Mouse (Mus musculus) hindbrain, embryonic 15.5 days (tissue): ENCODE data around the gene Spata16. TPM values are rescaled to one million over a fixed set of nuclear protein-coding genes. Genes with fewer than 3 reads are reported as not detected.
"Not testable (repeated sequence)": the region's sequence is repeated elsewhere in the genome, so short reads cannot be mapped to it uniquely, and the experiment has no call there.

Source experiments
- ATAC-seq: fragments of 200-750 bp; cut with Nextera tagmentation; 2 replicates; pipeline ENCODE4 v1.8.0; 2017; ENCODE audit warnings: low read depth, moderate number of reproducible peaks, moderate TSS enrichment; ENCODE audit not compliant: low FRiP score
- H3K27ac ChIP-seq: fragments of 300-500 bp; sonication (generic); replicated peaks from 2 replicates; pipeline ENCODE4 v1.5.1; 2015; ENCODE audit warnings: mild to moderate bottlenecking, inconsistent platforms
- H3K27me3 ChIP-seq: fragments of 300-500 bp; sonication (generic); 2 replicates; pipeline ENCODE4 v1.6.1; 2015; ENCODE audit warnings: control low read depth, inconsistent platforms
- H3K36me3 ChIP-seq: fragments of 300-500 bp; sonication (generic); 2 replicates; pipeline ENCODE4 v1.6.1; 2015; ENCODE audit warnings: control low read depth, inconsistent platforms
- H3K4me1 ChIP-seq: fragments of 300-500 bp; sonication (generic); replicated peaks from 2 replicates; pipeline ENCODE4 v1.6.1; 2015; ENCODE audit warnings: control low read depth, inconsistent platforms
- H3K4me2 ChIP-seq: fragments of 300-500 bp; sonication (generic); 2 replicates; pipeline ENCODE4 v1.6.1; 2015; ENCODE audit warnings: moderate library complexity, mild to moderate bottlenecking, inconsistent platforms
- H3K4me3 ChIP-seq: fragments of 300-500 bp; sonication (generic); 2 replicates; pipeline ENCODE4 v1.5.1; 2015; ENCODE audit warnings: mild to moderate bottlenecking, inconsistent platforms
- H3K9ac ChIP-seq: fragments of 300-500 bp; sonication (generic); 2 replicates; pipeline ENCODE4 v1.6.1; 2015; ENCODE audit warnings: inconsistent platforms
- H3K9me3 ChIP-seq: fragments of 300-500 bp; sonication (generic); 2 replicates; pipeline ENCODE4 v1.6.1; 2016; ENCODE audit warnings: control low read depth, inconsistent platforms
- WGBS: fragments of 180-500 bp; shearing (Covaris S2); methylation state at CpG from one replicate; pipeline ENCODE4 v1.1.7; 2015; 5-methylcytosine and 5-hydroxymethylcytosine counted together
- polyA plus RNA-seq: library from polyadenylated mRNA; unstranded; fragments of >200 nt; fragmentation: Nextera tagmentation; extraction: Ambion mirVana; gene quantifications from 2 replicates; pipeline ENCODE4 v1.2.1, GENCODE M21; 2015

Gene Spata16
- not detected in 2 replicates for polyA plus RNA-seq

GRCm38 (mm10) chr3:26637402-26637801 is at the start of gene Spata16:
Spata16 (plus strand) TSS chr3:26637620.
- no peak within 1 kb of the TSS for H3K27ac ChIP-seq
- no peak within 1 kb of the TSS for H3K4me3 ChIP-seq
- no peaks in the 10 kb centered on the region for H3K36me3 ChIP-seq
- no peak within 1 kb of the TSS for H3K4me2 ChIP-seq
- peaks cover 11% of the 10 kb centered on the region for H3K4me1 ChIP-seq
- no peaks in the 10 kb centered on the region for H3K9me3 ChIP-seq
- WGBS = 76% methylated on average over 11 of the region's 11 CpGs
- H3K9ac ChIP-seq = no peak within 1 kb of the TSS
- ATAC-seq = no peak
- no peaks in the 10 kb centered on the region for H3K27me3 ChIP-seq

- H3K36me3 ChIP-seq = no peaks in the 10 kb centered on the region
- H3K9me3 ChIP-seq = no peaks in the 10 kb centered on the region
- H3K4me3 ChIP-seq = no peak overlapping the region
- H3K4me2 ChIP-seq = no peak overlapping the region
- no peak overlapping the region for H3K9ac ChIP-seq
- no peaks in the 10 kb centered on the region for H3K4me1 ChIP-seq
- ATAC-seq = no peak
- 91% methylated on average over 1 of the region's 1 CpGs for WGBS
- H3K27me3 ChIP-seq = no peaks in the 10 kb centered on the region
- H3K27ac ChIP-seq = no peak overlapping the region
Observed at GRCm38 (mm10) chr3:26604861-26605260, 32.6 kb upstream of the Spata16 start.

- no peak overlapping the region for H3K9ac ChIP-seq
- WGBS = 88% methylated on average over 5 of the region's 5 CpGs
- no peaks in the 10 kb centered on the region for H3K9me3 ChIP-seq
- H3K36me3 ChIP-seq = no peaks in the 10 kb centered on the region
- no peaks in the 10 kb centered on the region for H3K4me1 ChIP-seq
- H3K4me3 ChIP-seq = no peak overlapping the region
- no peaks in the 10 kb centered on the region for H3K27me3 ChIP-seq
- ATAC-seq = no peak
- no peak overlapping the region for H3K27ac ChIP-seq
- no peak overlapping the region for H3K4me2 ChIP-seq
Observed at GRCm38 (mm10) chr3:26608531-26608930, 28.9 kb upstream of the Spata16 start.

GRCm38 (mm10) chr3:26639214-26639613 is 1.8 kb downstream of the Spata16 start:
- no peak overlapping the region for H3K27ac ChIP-seq
- no peaks in the 10 kb centered on the region for H3K27me3 ChIP-seq
- no peaks in the 10 kb centered on the region for H3K9me3 ChIP-seq
- H3K4me3 ChIP-seq = no peak overlapping the region
- H3K4me2 ChIP-seq = peak overlapping the region; percentile 38
- no peaks in the 10 kb centered on the region for H3K36me3 ChIP-seq
- H3K9ac ChIP-seq = no peak overlapping the region
- 28% methylated on average over 9 of the region's 9 CpGs for WGBS
- H3K4me1 ChIP-seq = peaks cover 11% of the 10 kb centered on the region
- ATAC-seq = 0 out of 2 replicates have a peak, but pooled peaks have one; percentile 46

GRCm38 (mm10) chr3:26639851-26640250 is 2.4 kb downstream of the Spata16 start:
- Histone ChIP-seq H3K4me3 (no peak overlapping the region), H3K27me3 (no peaks in the 10 kb centered on the region), H3K27ac (no peak overlapping the region), H3K9ac (no peak overlapping the region), H3K36me3 (no peaks in the 10 kb centered on the region), H3K9me3 (no peaks in the 10 kb centered on the region), H3K4me2 (no peak overlapping the region), H3K4me1 (peaks cover 11% of the 10 kb centered on the region)
- 66% methylated on average over 8 of the region's 8 CpGs for WGBS
- no peak for ATAC-seq

- H3K36me3 ChIP-seq = no peaks in the 10 kb centered on the region
- peak; percentile 21; the same call in 1 of the 2 replicates for ATAC-seq
- WGBS = 37% methylated on average over 8 of the region's 8 CpGs
- no peak overlapping the region for H3K27ac ChIP-seq
- no peaks in the 10 kb centered on the region for H3K9me3 ChIP-seq
- no peak overlapping the region for H3K4me3 ChIP-seq
- H3K27me3 ChIP-seq = no peaks in the 10 kb centered on the region
- no peak overlapping the region for H3K4me2 ChIP-seq
- H3K4me1 ChIP-seq = peaks cover 11% of the 10 kb centered on the region
- H3K9ac ChIP-seq = no peak overlapping the region
Observed at GRCm38 (mm10) chr3:26640321-26641075, 3.1 kb downstream of the Spata16 start.

- WGBS = 29% methylated on average over 15 of the region's 15 CpGs
- Histone ChIP-seq H3K27me3 (no peaks in the 10 kb centered on the region), H3K27ac (no peak overlapping the region), H3K9me3 (no peaks in the 10 kb centered on the region), H3K4me2 (no peak overlapping the region), H3K9ac (no peak overlapping the region), H3K36me3 (no peaks in the 10 kb centered on the region), H3K4me3 (no peak overlapping the region), H3K4me1 (peaks cover 11% of the 10 kb centered on the region)
- peak; percentile 81 for ATAC-seq
Observed at GRCm38 (mm10) chr3:26641351-26642249, 4.2 kb downstream of the Spata16 start.

- H3K4me1 ChIP-seq = peaks cover 7% of the 10 kb centered on the region
- no peaks in the 10 kb centered on the region for H3K36me3 ChIP-seq
- no peak overlapping the region for H3K9ac ChIP-seq
- H3K27me3 ChIP-seq = no peaks in the 10 kb centered on the region
- H3K4me2 ChIP-seq = no peak overlapping the region
- ATAC-seq = no peak
- no peaks in the 10 kb centered on the region for H3K9me3 ChIP-seq
- no peak overlapping the region for H3K4me3 ChIP-seq
- WGBS = 81% methylated on average over 1 of the region's 1 CpGs
- no peak overlapping the region for H3K27ac ChIP-seq
Observed at GRCm38 (mm10) chr3:26644136-26644535, 6.7 kb downstream of the Spata16 start.

GRCm38 (mm10) chr3:26646834-26647233 is 9.4 kb downstream of the Spata16 start:
- 69% methylated on average over 7 of the region's 7 CpGs for WGBS
- no peak for ATAC-seq
- H3K4me2 ChIP-seq = no peak overlapping the region
- H3K9me3 ChIP-seq = no peaks in the 10 kb centered on the region
- no peaks in the 10 kb centered on the region for H3K27me3 ChIP-seq
- no peak overlapping the region for H3K9ac ChIP-seq
- H3K27ac ChIP-seq = no peak overlapping the region
- no peaks in the 10 kb centered on the region for H3K36me3 ChIP-seq
- H3K4me3 ChIP-seq = no peak overlapping the region
- H3K4me1 ChIP-seq = no peaks in the 10 kb centered on the region

- no peaks in the 10 kb centered on the region for H3K9me3 ChIP-seq
- no peaks in the 10 kb centered on the region for H3K4me1 ChIP-seq
- H3K4me2 ChIP-seq = no peak overlapping the region
- H3K4me3 ChIP-seq = no peak overlapping the region
- no peak overlapping the region for H3K27ac ChIP-seq
- no peaks in the 10 kb centered on the region for H3K27me3 ChIP-seq
- no peak overlapping the region for H3K9ac ChIP-seq
- WGBS = 85% methylated on average over 3 of the region's 3 CpGs
- no peaks in the 10 kb centered on the region for H3K36me3 ChIP-seq
- no peak for ATAC-seq
Observed at GRCm38 (mm10) chr3:26685832-26686231, 48.4 kb downstream of the Spata16 start.

- WGBS = 82% methylated on average over 5 of the region's 5 CpGs
- not testable (repeated sequence) for H3K9me3 ChIP-seq, H3K4me3 ChIP-seq, H3K36me3 ChIP-seq, H3K27me3 ChIP-seq, H3K9ac ChIP-seq, ATAC-seq, H3K27ac ChIP-seq, H3K4me2 ChIP-seq, H3K4me1 ChIP-seq
Observed at GRCm38 (mm10) chr3:26709492-26709891, 72.1 kb downstream of the Spata16 start.

- Histone ChIP-seq H3K4me2 (no peak overlapping the region), H3K27me3 (no peaks in the 10 kb centered on the region), H3K4me1 (no peaks in the 10 kb centered on the region), H3K9me3 (no peaks in the 10 kb centered on the region), H3K27ac (no peak overlapping the region), H3K4me3 (no peak overlapping the region), H3K36me3 (no peaks in the 10 kb centered on the region), H3K9ac (no peak overlapping the region)
- ATAC-seq = no peak
- WGBS = 57% methylated on average over 6 of the region's 6 CpGs
Observed at GRCm38 (mm10) chr3:26727526-26727925, 90.1 kb downstream of the Spata16 start.
